Mouse (Mus musculus): ENCODE data around the gene Themis3.

Gene Themis3

DNA sequence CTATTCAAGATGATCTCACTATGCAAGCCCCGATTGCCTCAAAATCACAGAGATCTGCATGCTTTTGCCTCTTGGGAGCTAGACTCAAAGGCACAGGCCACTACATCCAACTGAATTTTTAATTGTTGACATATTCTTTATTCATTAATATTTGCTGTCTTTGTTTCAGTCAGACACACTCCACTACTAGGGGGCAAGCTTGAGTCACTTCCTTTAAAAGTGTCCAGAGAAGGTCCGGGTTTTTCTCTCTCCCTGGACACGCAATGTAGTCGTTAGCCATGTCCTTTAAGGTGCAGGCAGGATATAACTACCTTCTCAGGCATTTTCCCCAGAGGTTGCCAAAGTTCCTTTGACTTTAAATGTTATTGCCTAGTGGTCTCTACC, 21.8 kb downstream of the Themis3 start:
- TF ChIP-seq GATA4 (IDR thresholded peaks at IDR 0.05; ENCODE audit: insufficient replicate concordance, low read length) = no peak

DNA sequence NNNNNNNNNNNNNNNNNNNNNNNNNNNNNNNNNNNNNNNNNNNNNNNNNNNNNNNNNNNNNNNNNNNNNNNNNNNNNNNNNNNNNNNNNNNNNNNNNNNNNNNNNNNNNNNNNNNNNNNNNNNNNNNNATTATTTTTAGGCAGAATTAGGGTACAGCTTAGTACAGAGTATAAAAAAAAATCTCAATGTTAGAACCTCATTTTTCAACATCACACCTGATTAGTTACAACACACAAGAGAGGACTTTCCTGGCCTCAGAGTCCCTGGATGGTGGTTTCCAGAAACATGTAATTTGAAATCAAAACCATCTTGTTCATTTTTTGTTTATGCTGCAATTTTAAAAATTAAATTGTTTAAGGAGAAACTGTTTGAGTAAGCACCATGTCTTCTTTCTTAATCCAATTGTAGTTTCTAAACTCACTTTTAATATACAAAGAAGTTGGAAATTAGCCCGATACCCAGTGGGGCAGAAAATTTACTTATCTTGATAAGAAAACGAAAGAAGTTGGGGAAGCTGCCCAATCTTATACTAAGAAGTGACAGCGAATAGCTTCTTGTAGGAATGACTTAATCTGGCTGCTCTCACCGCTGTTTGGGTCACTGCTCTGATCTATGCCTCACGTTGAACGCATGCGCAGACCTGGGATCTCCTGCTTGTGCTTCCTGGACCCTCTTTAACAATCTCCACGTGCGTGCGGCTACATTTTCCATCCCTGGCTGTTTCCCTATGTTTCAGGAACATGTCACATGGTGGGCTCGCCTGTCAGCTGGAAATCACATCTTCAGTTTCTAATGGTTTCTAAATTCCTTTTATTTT, 22.4 kb downstream of the Themis3 start:
- TF ChIP-seq GATA4 (IDR thresholded peaks at IDR 0.05; ENCODE audit: insufficient replicate concordance, low read length) = no peak

DNA sequence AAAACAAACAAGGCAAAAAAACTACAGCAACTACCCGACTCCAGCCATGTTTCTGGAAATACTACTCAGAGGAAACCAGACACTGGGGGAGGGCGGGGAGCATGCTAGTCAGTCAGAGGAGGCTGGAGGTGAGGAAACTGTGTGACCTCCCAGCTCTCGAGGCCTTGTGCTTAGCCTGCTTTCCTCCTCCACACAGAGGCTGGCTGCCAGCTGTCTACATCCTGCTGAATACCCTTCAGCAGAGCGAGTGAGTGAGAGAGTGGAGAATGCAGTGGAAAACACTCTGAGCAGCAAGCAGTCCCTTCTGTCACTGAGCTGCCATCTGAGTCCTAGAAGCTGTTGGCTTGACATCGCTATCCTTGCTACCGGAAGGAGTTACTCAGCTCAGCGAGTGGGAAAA, 30.2 kb downstream of the Themis3 start:
- TF ChIP-seq GATA4 (IDR thresholded peaks at IDR 0.05; ENCODE audit: insufficient replicate concordance, low read length) = no peak

DNA sequence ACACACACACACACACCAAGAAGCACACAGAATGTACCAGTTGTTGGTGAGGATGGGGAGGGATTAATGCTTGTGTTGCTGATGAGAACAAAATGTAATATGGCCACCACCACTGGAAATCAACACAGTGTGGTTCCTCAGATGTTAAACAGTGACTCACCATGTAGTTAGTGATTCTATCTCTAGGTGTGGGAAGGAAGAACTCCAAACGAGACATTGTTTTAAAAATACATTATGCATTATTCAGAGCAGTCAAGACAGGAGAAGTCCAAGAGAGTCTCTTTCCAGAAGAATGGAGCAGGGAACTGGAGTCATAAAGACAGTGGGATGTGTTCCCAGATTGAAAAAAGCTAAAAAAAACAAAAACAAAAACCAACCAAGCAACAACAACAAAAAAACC, 30.9 kb downstream of the Themis3 start:
- no peak for TF ChIP-seq GATA4 (IDR thresholded peaks at IDR 0.05; ENCODE audit: insufficient replicate concordance, low read length)

DNA sequence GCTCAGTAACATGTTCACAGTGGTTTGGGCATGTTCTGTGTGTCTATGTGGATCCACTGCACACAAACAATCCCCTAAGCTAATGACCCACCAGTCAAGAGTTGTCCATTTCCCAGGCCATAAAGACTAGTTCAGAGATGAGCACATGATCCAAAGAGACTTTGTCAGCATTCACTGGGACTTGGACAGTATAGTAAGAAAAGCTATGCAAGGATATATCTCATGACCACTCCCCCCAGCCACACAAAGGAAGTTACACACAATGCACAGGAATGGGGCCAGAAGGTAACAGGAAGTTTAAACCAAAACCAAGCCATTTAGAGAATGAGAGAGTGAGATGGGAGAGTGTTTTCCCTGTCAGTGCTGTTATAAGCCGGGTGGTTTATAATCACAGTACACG, 33.0 kb downstream of the Themis3 start:
- TF ChIP-seq GATA4 (IDR thresholded peaks at IDR 0.05; ENCODE audit: insufficient replicate concordance, low read length) = no peak

DNA sequence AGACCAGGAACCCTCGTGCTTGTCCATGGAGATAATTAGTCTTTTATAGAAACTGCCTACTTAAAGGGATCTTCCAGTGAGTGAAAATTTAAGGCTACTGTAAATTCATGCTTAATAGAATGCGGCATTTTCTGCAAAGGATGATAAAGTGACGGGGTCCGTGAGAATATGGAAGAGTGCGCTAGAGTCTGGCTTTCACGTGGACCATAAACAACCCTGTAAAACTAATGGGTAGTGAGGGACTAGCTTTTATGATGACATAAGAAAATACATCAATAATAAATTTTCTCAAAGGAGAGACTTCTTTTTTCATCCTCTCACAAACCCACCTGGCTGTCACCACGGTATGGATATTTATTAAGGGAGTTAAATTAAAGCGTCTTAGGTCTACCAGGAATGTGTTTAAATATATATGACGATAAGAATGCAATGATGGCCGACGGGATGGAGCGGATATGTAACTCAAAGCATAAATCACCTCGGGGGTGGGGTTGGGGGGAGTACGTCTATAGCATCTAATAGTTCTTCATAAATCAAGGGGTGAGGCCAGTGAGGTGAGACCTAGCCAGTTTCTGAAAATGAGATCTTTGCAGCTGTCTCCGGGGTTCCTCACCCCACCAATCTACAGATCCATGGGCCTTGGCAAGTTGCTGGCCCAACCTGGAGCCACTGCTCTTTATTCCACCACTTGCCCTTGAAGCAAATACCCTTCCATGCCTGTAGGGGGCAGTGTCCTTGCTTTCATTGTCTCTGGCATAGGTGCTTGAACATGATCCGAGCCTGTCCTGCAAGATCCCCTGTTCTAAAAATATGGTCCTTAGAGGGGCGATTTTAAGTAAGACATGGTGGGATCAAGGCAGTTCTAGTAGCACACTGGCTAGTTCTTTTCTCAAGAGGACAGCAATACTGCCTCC, 35.8 kb downstream of the Themis3 start:
- TF ChIP-seq GATA4 (IDR thresholded peaks at IDR 0.05; ENCODE audit: insufficient replicate concordance, low read length) = no peak

DNA sequence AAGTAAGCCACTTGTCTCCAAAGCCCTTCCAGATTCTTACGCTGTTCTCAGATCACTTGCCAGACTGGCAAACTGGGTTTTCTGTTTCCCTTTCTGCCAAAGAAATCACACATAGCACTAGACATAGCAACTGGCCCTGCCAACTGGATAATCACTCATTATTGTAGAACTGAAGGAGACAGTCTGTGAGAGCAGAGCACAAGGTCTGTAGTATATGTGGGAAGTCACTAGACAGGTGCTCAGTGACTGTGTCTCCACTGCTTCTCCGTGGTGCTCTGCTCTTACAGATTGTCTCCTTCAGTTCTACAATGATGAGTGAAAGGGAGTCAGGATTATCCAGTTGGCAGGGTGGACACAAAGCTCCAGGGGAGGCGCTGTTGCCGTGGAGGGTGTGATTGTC, 41.7 kb downstream of the Themis3 start:
- no peak for TF ChIP-seq GATA4 (IDR thresholded peaks at IDR 0.05; ENCODE audit: insufficient replicate concordance, low read length)

DNA sequence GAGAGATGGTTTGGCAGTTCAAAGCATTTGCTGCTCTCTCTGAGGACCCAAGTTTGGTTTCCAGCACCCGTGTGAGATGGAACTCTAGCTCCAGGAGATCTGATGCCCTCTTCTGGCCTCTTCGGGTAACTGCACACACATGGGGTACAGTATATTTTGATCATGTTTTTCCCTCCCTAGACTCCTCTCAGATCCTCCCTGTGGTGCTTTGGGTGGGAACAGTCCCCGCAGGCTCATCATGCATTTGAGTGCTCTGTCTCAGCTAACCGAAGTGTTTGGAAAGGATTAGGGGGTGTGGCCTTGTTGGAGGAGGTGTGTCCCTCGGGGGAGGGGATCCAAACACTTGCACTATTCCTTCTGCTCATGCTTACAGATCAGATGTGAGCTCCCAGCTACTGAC, 43.9 kb downstream of the Themis3 start:
- no peak for TF ChIP-seq GATA4 (IDR thresholded peaks at IDR 0.05; ENCODE audit: insufficient replicate concordance, low read length)

DNA sequence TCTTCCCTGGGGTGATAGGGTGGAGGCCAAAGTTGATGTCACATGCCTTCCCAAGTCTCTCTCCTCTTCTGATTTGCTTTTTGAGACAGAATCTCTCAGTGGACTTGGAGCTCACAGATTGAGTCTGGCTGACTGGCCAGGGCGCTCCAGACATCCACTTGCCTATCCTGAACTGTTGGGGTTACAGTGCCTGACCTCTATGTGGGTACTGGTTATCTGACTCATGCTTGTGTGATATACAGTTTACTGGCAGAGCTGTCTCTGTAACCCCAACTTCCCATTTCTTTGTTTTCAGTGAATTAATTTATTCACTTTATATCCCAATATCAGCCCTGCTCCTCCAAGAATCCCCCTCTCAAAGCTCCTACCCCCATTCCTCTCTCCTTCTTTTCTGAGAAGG, 62.1 kb downstream of the Themis3 start:
- no peak for TF ChIP-seq GATA4 (IDR thresholded peaks at IDR 0.05; ENCODE audit: insufficient replicate concordance, low read length)

DNA sequence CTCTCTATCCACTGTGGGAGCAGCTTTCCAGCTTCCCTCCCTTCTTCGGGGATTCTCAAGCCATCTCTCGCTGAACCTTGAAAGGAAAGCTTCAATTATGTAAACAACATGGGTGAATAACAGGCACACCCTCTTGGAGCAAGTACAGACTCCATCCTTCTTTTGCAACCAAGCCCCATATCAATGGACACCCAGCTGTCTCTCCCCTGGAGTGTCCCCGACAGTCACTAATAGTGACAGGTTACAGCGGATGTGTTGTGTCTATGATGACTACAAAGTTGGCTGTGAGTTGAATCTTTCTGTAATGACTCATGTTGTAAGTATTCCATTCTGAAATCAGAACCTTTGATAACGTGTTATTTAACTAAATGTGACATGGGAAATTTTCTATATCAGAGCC, 71.0 kb downstream of the Themis3 start:
- no peak for TF ChIP-seq GATA4 (IDR thresholded peaks at IDR 0.05; ENCODE audit: insufficient replicate concordance, low read length)

DNA sequence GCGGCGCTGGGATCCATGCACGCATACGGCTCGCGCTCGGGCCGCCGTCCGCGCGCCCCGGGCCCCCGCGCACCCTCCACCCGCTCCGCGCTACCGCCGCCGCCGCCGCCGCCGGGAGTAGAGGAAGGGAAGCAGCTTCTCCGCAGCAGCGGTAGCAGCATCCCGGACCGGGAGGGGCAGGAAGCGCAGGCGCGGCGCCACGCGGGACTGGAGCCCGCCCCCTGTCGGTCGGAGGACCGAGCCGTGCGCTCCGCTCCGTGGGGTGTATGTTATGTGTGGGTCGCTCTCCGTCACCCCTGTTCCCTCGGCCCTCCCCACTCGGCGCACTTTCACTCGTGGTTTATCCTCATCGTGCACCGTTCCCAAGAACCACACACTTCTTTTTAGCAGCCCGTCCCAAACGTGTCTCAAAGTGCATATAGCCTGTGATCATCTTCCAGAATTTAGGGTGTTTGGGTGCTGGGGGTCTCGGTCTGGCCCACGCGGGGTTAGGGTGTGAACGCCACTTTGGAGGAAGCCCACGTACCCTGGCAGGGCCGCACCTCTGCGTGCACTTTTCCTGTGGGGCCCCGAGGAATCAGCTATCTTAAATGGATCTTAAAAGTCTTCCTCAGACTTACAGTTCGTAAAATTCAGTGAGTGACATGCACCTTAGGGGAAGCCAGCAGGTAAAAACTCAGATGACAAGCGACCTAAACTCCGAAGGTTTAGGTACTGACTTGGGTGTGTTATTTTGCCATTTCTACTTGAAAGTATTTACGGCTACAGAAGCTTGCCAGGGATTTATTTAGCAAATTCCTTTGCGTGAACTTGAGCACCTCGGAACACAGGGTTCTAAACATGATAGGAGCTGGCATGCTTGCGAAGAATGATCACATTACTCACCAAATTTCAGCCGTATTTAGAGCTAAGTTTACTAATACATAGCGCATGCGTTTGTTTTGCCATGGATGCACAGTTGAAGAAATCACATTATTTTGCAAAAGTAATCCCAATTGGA, 74.6 kb downstream of the Themis3 start, which contains the start of gene Rab12:
Gene Rab12, minus strand, starts transcription at position 176 of the 1,000 bp plus-strand sequence.
- no peak; the same call in 1 of the 2 replicates for TF ChIP-seq GATA4 (IDR thresholded peaks at IDR 0.05; ENCODE audit: insufficient replicate concordance, low read length)

DNA sequence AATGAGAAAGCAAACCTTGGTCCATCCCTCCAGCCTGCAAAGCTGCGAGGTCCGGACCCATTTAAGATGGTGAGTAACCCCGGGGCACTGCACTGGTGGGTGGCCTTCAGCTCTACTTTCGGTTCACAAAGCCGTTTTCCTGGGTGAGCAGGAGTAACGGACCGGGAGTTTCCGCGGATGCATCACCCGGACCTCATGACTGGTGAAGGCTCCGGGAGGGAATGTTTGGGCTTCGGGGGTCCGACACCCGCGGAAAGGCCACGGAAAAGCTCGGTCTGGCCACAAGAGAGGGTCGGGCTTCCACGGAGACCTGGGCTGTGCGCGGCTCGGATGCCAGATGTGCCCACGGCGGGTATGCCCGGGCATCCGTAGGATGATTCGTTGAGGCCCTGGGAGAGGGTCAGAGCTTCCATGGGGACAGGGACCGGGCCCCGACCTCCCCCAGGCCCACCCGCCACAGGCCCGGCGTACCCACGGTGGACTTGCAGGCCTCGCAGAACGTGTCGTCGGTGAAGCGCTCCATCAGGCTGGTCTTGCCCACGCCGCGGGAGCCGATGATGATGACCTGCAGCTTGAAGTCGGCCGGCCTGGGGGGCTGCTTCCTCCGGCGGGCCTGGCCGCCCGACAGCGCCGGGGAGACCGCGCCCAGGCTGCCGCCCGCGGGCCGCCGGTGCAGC, 75.4 kb downstream of the Themis3 start:
- TF ChIP-seq GATA4 (IDR thresholded peaks at IDR 0.05; ENCODE audit: insufficient replicate concordance, low read length) = no peak

DNA sequence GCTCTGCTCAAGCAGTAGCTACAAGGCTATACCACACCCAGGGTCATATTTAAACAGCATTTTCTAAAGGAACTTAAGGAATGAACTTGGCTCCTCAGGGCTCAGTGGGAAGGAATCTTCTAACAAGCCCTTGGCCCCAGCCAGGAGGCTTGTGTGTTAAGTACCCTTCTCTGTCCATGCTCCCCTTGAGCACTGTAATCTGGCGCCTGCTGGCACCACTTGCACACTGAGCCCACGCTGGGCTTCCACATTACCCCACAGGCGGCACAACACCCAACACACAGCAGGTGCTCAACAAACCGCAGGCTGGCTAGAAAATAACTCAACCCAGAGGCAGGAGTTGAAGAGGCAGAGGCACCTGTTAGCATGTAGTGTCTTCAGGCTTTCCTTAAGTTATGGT, 77.5 kb downstream of the Themis3 start:
- no peak for TF ChIP-seq GATA4 (IDR thresholded peaks at IDR 0.05; ENCODE audit: insufficient replicate concordance, low read length)

DNA sequence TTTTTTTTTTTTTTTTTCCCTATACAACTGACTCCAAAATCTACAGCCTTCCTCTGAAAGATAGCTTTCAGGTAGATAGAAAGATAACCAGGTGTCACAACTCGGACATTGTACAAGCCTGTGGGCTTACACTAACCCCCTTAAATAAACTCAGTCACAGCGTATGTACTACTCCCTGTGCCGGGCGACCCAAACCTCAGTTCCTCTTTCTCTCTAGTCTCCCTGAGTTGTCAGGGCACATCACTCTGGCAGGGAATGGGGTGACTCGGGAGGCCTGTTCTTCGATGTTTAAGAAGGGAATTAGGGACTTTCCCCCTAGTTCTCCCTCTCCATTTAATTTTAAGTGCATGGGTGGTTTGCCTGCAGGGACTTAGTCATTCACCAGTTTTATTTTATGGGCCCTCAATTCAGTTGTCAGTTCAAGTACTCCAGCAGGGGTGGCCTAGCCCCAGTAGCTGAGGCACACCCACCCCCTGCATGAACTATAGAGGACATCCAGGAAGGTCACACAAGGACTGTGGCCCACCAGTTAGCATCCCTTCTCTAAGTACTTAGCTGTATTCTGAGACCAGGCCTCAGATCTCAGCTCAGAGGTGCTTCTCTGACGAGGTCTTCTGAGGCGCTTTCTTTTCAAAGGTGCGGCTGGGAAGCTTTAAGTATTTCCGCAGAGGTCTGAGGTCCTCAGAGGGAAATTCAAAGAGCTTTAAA, 80.0 kb downstream of the Themis3 start:
- no peak for TF ChIP-seq GATA4 (IDR thresholded peaks at IDR 0.05; ENCODE audit: insufficient replicate concordance, low read length)

Data from liver, adult (tissue).